Mouse (Mus musculus) heart, embryonic 10.5 days (tissue): ENCODE data around the gene Topaz1. TPM values are rescaled to one million over a fixed set of nuclear protein-coding genes. Genes with fewer than 3 reads are reported as not detected.

Experiments
- DNase-seq: peaks from one replicate; pipeline ENCODE4 v3.0.0-alpha.2; 2017; ENCODE audit warnings: low spot score
- H3K27ac ChIP-seq: fragments of 300-500 bp; sonication (generic); 2 replicates; pipeline ENCODE4 v1.5.1; 2016; ENCODE audit warnings: mild to moderate bottlenecking
- H3K27me3 ChIP-seq: fragments of 300-500 bp; sonication (generic); 2 replicates; pipeline ENCODE4 v1.6.1; 2016; ENCODE audit warnings: mild to moderate bottlenecking; ENCODE audit not compliant: poor library complexity, insufficient read depth, severe bottlenecking
- H3K36me3 ChIP-seq: fragments of 300-500 bp; sonication (generic); 2 replicates; pipeline ENCODE4 v1.6.1; 2016; ENCODE audit warnings: mild to moderate bottlenecking, moderate library complexity
- H3K4me1 ChIP-seq: fragments of 300-500 bp; sonication (generic); 2 replicates; pipeline ENCODE4 v1.6.1; 2016; ENCODE audit warnings: mild to moderate bottlenecking
- H3K4me3 ChIP-seq: fragments of 300-500 bp; sonication (generic); 2 replicates; pipeline ENCODE4 v1.5.1; 2016; ENCODE audit warnings: mild to moderate bottlenecking, moderate library complexity
- H3K9me3 ChIP-seq: fragments of 300-500 bp; sonication (generic); 2 replicates; pipeline ENCODE4 v1.6.1; 2016; ENCODE audit warnings: mild to moderate bottlenecking, moderate library complexity
- WGBS: fragments of 180-500 bp; shearing (Covaris S2); methylation state at CpG from one replicate; pipeline ENCODE4 v1.1.7; 2016; 5-methylcytosine and 5-hydroxymethylcytosine counted together
- polyA plus RNA-seq: library from polyadenylated mRNA; unstranded; fragments of >200 nt; fragmentation: Nextera tagmentation; extraction: Ambion mirVana; gene quantifications from 2 replicates; pipeline ENCODE4 v1.2.1, GENCODE M21; 2016

Gene Topaz1
- polyA plus RNA-seq, 1 experiment from 2014 or later: 0.18 TPM

DNA sequence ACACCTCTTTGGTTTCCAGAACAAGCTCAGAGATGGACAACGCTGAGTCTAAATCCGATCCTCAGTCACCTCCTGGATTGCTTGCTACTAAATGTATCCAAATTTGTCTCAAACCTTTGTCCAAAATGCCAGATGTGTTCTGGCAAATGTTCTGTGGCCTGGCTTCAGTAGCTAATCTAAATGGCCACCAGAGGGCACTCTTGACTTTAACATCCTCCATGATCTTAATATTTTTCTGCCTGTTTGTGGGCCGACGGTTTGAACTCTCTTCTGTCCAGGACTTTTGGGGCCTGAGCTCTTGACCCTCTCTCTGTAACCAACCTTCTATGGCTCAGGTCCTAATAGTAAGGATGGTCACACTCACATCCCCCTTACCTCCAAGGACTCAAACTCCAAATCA, 10.4 kb upstream of the Topaz1 start:
- H3K27me3 ChIP-seq: 0 out of 2 replicates have a peak, but pooled peaks cover 5% of the 10 kb centered on the region
- H3K9me3 ChIP-seq: peaks cover 3% of the 10 kb centered on the region; the same call in 1 of the 2 replicates
- WGBS: 20% methylated on average over 4 of the region's 4 CpGs

DNA sequence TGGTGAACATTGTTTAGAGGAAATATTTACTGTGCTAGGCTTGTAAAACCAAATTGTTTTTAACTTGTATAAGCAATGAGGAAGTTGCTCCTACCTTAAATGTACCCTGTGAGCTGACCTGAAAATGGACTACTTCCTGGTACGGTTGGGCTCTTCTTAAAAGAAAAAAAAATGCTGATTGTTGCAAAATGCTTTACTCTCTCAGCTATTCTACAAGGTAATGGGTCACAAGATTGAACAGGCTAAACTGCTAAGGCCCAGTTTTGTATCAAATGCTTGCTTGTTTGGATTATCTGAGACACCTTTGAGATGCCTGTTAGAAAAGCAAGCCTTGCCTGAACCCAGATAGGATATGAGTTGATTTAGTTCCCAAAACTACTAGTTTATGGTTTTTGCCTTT, 1.3 kb upstream of the Topaz1 start:
- DNase-seq: no peak
- no peak overlapping the region for H3K27ac ChIP-seq
- peaks cover 5% of the 10 kb centered on the region; the same call in 1 of the 2 replicates for H3K27me3 ChIP-seq
- H3K4me3 ChIP-seq: no peak overlapping the region
- peaks cover 5% of the 10 kb centered on the region; the same call in 1 of the 2 replicates for H3K4me1 ChIP-seq
- H3K36me3 ChIP-seq: no peaks in the 10 kb centered on the region
- WGBS: 88% methylated on average over 1 of the region's 1 CpGs
- no peaks in the 10 kb centered on the region for H3K9me3 ChIP-seq

More for the DNA sequence above, 10.4 kb upstream of the Topaz1 start:
- no peak overlapping the region for H3K4me3 ChIP-seq
- H3K36me3 ChIP-seq: no peaks in the 10 kb centered on the region
- H3K4me1 ChIP-seq: no peaks in the 10 kb centered on the region
- no peak for DNase-seq
- H3K27ac ChIP-seq: no peak overlapping the region

DNA sequence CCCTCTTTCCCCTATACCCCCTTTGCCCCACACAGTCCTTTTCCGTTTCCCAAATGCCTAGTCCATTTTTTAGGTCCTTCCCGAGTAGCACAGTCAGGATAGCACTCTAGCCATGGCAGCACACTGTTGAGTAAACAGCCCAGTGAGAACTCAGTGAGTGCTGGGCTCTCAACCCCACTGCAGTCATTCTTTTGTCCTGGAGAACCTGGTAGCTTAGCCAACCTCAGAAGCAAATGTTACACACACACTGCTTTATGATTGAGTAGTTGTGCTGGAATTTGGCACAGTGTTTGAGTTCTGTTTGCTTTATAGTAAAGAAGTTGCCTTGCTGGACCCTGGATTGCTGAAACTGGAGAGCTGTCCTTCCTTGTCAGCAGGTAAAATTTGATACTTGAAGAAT, 10.5 kb downstream of the Topaz1 start:
- H3K4me3 ChIP-seq: no peak overlapping the region
- H3K9me3 ChIP-seq: no peaks in the 10 kb centered on the region
- 53% methylated on average over 2 of the region's 2 CpGs for WGBS
- no peak overlapping the region for H3K27ac ChIP-seq
- H3K27me3 ChIP-seq: no peaks in the 10 kb centered on the region
- no peaks in the 10 kb centered on the region for H3K36me3 ChIP-seq
- no peak for DNase-seq
- H3K4me1 ChIP-seq: 0 out of 2 replicates have a peak, but pooled peaks cover 6% of the 10 kb centered on the region

DNA sequence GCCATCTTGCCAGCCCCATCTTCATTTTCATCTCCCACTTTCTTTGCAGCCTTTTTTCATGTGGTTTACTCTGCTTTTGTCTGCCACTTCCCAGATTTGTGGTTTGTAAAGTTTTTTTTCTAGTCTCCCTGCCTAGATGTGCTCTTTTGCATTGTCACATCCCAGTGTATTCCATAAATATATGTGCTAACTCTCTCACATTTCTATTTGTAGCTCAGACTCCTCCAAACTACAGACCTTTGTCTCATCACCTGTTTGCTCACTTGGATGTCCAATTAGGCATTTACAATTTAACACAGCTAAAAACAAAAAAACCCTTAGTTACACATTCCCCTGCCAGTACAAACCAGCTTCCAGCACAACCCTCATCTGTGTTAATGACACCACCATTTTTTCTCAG, 13.0 kb downstream of the Topaz1 start:
- Histone ChIP-seq H3K27me3 (no peaks in the 10 kb centered on the region), H3K4me1 (0 out of 2 replicates have a peak, but pooled peaks cover 6% of the 10 kb centered on the region), H3K36me3 (no peaks in the 10 kb centered on the region), H3K4me3 (no peak overlapping the region), H3K27ac (no peak overlapping the region), H3K9me3 (no peaks in the 10 kb centered on the region)
- no peak for DNase-seq

DNA sequence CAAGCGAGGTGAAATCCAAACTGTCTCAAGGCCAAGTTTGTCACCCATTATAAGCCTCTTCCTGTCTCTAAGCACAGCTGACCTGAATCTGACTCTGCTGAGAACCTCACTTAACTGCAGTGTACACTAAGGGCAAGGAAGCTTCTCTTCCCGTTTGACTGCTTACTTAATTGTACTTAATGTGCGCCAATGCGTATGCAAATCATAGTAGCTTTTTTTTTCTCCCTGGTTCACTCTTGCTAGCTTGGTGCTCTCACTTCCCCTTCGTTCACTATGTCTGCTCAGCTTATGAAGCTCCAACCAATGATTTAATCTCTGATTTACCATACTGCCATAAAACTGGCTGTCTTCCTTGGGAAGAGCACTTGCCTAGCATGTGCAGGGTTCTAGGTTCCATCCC, 38.1 kb downstream of the Topaz1 start:
- Histone ChIP-seq H3K4me3 (no peak overlapping the region), H3K4me1 (no peaks in the 10 kb centered on the region), H3K9me3 (no peaks in the 10 kb centered on the region), H3K27me3 (no peaks in the 10 kb centered on the region), H3K27ac (no peak overlapping the region), H3K36me3 (no peaks in the 10 kb centered on the region)
- no peak for DNase-seq
- WGBS: 76% methylated on average over 5 of the region's 5 CpGs

DNA sequence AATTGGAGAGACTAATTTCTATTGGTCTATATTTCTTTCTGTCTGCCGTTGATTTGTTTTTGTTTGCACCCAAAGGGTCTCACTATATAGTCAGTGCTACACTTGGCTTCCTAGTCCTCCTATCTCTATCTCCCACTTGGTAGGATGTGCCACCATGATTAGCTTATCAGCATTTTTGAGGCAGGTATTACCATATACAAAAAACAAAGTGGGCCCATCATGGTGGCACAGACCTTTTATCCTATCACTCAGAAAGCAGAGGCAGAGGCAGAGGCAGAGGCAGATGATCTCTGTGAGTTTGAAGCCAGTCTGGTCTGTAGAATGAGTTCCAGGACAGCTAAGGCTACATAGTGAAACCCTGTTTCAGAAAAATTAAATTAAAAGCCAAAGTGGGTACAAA, 39.4 kb downstream of the Topaz1 start:
- Histone ChIP-seq H3K27me3 (no peaks in the 10 kb centered on the region), H3K4me3 (no peak overlapping the region), H3K9me3 (no peaks in the 10 kb centered on the region), H3K36me3 (no peaks in the 10 kb centered on the region), H3K27ac (no peak overlapping the region), H3K4me1 (no peaks in the 10 kb centered on the region)
- no peak for DNase-seq
- WGBS: 85% methylated on average over 1 of the region's 1 CpGs

DNA sequence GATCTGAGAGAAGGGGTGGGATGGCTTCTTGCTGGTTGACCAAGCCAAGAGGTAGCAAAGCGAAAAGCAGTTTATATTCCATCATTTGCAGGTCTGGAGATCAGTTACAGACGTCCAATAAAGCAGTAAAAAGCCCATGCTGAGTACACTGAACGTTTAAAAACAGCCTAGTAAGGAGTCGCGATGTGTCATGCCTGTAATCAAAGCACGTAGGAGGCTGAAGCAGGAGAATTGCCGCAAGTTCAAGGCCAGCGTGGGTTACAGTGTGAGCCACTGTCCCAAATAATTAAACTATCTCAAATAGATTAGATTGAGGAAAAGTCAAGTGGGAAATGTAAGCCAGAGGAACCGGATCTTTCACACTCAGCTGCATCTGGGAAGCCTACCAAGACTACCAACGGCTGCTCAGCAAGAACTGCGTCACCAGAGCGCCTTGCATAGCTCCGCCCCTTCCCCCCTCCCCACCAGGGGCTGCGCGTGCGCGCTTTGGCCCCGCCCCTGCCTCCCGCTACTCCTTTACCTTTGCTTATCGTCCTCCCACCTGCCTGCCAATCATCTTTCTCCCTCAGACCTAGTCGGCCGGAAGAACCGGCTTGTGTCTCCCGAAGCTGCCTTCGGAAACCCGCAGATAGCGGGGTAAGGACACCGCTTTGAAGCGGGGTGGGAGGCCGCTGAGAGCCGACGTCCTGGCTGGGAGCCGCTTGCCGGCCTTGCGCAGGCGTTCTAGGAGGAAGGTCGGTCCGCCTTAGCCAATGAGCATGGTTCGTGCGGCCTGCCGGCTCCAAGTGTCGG, 58.1 kb downstream of the Topaz1 start, which contains the start of gene Tcaim:
TSS of gene Tcaim (plus strand) at position 487 of the 792 bp plus-strand sequence.
- Histone ChIP-seq H3K4me1 (peaks cover 17% of the 10 kb centered on the region), H3K4me3 (peak within 1 kb of the TSS; percentile 80), H3K9me3 (no peaks in the 10 kb centered on the region), H3K36me3 (no peaks in the 10 kb centered on the region), H3K27ac (peak within 1 kb of the TSS; percentile 93), H3K27me3 (no peaks in the 10 kb centered on the region)
- WGBS: 6% methylated on average over 42 of the region's 42 CpGs
- peak; percentile 98 for DNase-seq

DNA sequence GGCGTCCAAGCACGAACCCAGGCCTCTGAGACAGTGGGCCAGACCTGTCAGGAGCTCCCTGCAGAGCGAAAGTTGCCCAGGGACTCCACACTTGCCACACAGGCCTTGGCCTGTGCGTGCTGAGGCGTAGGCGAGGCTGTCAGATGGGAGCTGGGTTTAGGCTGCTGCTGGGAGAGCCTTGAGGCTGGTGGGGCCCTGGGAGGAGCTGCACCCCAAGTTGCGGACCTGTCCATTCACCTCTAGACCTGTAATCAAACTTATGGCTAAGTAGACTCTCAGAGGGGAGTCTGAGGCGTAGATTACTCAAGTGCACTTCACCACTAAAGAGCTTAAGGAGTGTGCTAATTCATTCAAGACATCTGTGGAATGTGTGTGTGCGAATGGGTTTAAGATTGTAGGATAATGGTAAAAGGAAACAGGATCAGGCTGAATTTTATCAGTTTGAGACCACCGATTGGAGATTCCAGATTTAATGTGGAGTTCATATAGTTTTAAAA, 58.7 kb downstream of the Topaz1 start:
- Histone ChIP-seq H3K4me1 (peaks cover 17% of the 10 kb centered on the region), H3K36me3 (no peaks in the 10 kb centered on the region), H3K9me3 (no peaks in the 10 kb centered on the region), H3K27ac (peak overlapping the region; percentile 93), H3K27me3 (no peaks in the 10 kb centered on the region), H3K4me3 (peak overlapping the region; percentile 80)
- DNase-seq: no peak
- WGBS: 8% methylated on average over 10 of the region's 10 CpGs

DNA sequence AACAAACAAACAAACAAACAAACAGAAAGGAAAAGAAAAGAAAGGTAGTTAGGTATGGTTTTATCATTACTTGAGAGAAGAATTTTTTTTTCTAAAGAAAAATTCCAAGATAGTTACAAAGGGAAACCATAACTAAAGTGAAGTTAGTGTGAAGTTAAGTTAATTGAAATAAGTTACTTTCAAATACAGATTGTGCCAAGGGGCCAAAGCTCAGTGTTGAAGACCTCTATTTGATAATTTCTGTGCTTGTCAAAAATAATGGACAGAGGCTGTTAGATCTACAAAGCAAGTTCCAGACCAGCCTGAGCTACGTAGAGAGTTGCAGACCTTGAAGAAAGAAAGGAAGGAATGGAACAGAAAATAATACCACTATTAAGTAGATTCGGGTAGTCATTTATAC, 60.0 kb downstream of the Topaz1 start:
- 92% methylated on average over 2 of the region's 2 CpGs for WGBS
- no peak overlapping the region for H3K4me3 ChIP-seq

DNA sequence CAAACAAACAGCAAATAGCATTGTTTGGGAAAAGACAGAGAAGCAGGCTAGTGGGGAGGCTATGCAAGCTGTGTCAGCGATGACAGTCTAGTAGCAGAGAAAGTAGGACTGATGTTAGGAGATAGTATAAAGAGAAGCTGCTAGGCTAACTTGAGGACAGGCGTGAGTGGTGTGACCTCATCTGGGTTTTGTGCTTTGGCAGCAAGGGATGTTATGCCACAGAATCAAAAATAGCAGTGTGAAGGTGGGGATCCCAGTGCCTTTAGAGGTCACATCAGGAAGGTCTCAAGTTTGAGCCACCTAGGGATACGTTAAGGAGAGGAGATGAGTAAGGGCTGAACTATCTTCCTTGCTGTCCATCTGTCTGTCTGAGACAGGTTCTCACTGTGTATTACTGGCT, 63.1 kb downstream of the Topaz1 start:
- peaks cover 12% of the 10 kb centered on the region for H3K4me1 ChIP-seq
- 63% methylated on average over 3 of the region's 3 CpGs for WGBS
- H3K4me3 ChIP-seq: no peak overlapping the region
- H3K36me3 ChIP-seq: no peaks in the 10 kb centered on the region
- no peak overlapping the region for H3K27ac ChIP-seq
- no peak for DNase-seq
- no peaks in the 10 kb centered on the region for H3K27me3 ChIP-seq
- no peaks in the 10 kb centered on the region for H3K9me3 ChIP-seq

More for the DNA sequence above, 60.0 kb downstream of the Topaz1 start:
- H3K27ac ChIP-seq: no peak overlapping the region
- DNase-seq: no peak
- H3K4me1 ChIP-seq: peaks cover 17% of the 10 kb centered on the region
- no peaks in the 10 kb centered on the region for H3K27me3 ChIP-seq
- H3K36me3 ChIP-seq: no peaks in the 10 kb centered on the region
- H3K9me3 ChIP-seq: no peaks in the 10 kb centered on the region

DNA sequence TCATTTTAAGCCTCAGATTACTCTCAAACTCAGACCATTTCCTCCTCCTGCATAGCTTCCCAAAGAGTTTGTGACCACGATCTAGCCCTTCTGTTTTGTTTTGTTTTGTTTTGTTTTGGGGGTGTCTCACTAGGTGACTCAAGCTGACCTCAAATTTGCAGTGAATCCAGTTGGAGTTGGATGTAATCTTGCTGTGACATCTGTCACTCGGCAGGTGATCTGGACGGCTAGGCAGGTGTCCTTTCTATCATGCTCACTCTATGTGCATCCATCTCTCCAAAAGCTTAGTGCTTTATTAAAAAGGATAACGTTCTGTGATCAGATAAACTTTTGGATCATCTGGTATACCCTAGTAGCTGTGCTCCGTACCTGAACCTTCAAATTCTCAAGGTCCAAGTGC, 65.2 kb downstream of the Topaz1 start:
- Histone ChIP-seq H3K4me3 (no peak overlapping the region), H3K9me3 (no peaks in the 10 kb centered on the region), H3K27ac (no peak overlapping the region), H3K4me1 (no peaks in the 10 kb centered on the region), H3K27me3 (no peaks in the 10 kb centered on the region), H3K36me3 (no peaks in the 10 kb centered on the region)
- WGBS: 76% methylated on average over 5 of the region's 5 CpGs
- DNase-seq: no peak

DNA sequence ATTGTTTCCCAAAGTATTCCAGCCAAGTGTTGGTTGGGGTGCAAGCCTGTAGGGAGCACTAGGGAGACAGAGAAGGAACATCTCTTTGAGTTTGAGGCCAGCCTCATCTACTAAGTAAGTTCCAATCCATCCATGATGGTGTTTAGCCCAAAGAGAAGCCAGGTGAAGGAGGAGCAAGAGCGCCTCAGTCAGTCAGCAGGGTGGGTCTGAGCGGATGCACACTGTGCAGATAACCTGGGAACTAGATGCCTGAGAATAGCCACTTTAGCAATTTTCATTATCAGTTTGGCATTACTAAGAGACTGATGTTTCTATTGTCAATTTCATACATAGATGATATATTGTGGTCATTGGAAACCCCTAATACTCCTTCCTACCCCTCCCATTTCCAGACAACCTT, 67.6 kb downstream of the Topaz1 start:
- Histone ChIP-seq H3K4me1 (no peaks in the 10 kb centered on the region), H3K27me3 (no peaks in the 10 kb centered on the region), H3K36me3 (0 out of 2 replicates have a peak, but pooled peaks cover 3% of the 10 kb centered on the region), H3K4me3 (no peak overlapping the region), H3K9me3 (no peaks in the 10 kb centered on the region), H3K27ac (no peak overlapping the region)
- 90% methylated on average over 2 of the region's 2 CpGs for WGBS
- no peak for DNase-seq

DNA sequence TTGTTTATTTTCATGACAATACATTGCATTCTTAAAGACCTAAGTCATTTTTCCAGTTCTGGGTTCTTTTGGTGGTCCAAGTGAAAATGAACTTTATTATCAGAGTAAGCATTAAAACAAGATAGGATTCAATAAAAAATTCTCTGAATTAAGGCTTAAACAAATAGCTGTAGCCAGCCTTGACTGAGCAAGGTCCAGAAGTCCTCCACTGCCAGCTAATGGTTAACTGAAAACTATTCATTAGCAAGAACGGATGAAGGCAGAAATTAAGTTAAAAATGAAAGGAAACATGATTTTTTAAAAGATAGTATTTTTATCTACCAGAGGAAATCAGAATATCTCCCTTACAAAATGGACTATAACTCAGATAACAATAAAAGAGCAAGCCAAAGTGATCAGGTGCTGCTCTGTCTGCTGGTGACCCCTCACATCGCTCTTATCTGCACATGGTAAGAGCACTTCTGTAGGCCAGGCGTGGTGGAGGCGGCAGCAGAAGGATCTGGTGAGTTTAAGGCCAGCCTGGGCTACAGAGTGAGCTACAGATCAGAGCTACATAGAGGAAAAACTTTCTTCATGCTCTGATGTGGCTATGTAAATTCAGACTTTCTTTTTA, 68.2 kb downstream of the Topaz1 start:
- Histone ChIP-seq H3K9me3 (no peaks in the 10 kb centered on the region), H3K27ac (no peak overlapping the region), H3K4me3 (no peak overlapping the region), H3K4me1 (no peaks in the 10 kb centered on the region), H3K36me3 (peaks cover 6% of the 10 kb centered on the region; the same call in 1 of the 2 replicates), H3K27me3 (no peaks in the 10 kb centered on the region)
- WGBS: 65% methylated on average over 4 of the region's 4 CpGs
- DNase-seq: no peak
